In genomic region chr2:124613671-124614210, GRCm38 (mm10) we compare ENCODE assay signal across 7 mouse cellular contexts.
DNase-seq lines count a peak whose midpoint lies in the region; ATAC-seq and TF ChIP-seq lines count a peak whose summit lies in the region.

No protein-coding gene starts in this region.

- H3K4me1 ChIP-seq in forebrain, embryonic 14.5 days (ENCODE audit: control insufficient read depth, insufficient read depth, low read length): peaks cover 18% of the 10 kb centered on the region
- H3K4me1 ChIP-seq in intestine, embryonic 14.5 days (replicated peaks; ENCODE audit: control insufficient read depth, insufficient read depth, low read length): peaks cover 41% of the 10 kb centered on the region
- peaks cover 3% of the 10 kb centered on the region; the same call in 1 of the 2 replicates for H3K4me1 ChIP-seq in midbrain, postnatal 0 days (ENCODE audit: insufficient read depth, low read length)

- TF ChIP-seq CTCF in layer of hippocampus, adult 2 months (conservative IDR thresholded peaks at IDR 0.05): no peak
- TF ChIP-seq CTCF in midbrain, postnatal 0 days (IDR thresholded peaks at IDR 0.05): no peak

- peak overlapping the region; percentile 98; the same call in 1 of the 2 replicates for H3K27ac ChIP-seq in layer of hippocampus, adult 2 months
- H3K27ac ChIP-seq in forebrain, embryonic 14.5 days (ENCODE audit: low read depth, low read length): no peak overlapping the region
- H3K27ac ChIP-seq in intestine, embryonic 14.5 days (ENCODE audit: low read depth): no peak overlapping the region
- H3K27ac ChIP-seq in midbrain, postnatal 0 days (ENCODE audit: low read depth, low read length): no peak overlapping the region

- no peak for ATAC-seq in forebrain, embryonic 14.5 days
- no peak for ATAC-seq in intestine, embryonic 14.5 days (replicated peaks; ENCODE audit: low FRiP score, low TSS enrichment, low read depth)
- no peak for ATAC-seq in midbrain, postnatal 0 days (ENCODE audit: low FRiP score)

- no peak for DNase-seq in layer of hippocampus, adult 2 months (ENCODE audit: low spot score in 2 of 2)
- no peak for DNase-seq in layer of hippocampus, adult 11-12 months (ENCODE audit: low spot score)
- DNase-seq in forebrain, embryonic 14.5 days (ENCODE audit: low spot score): no peak
- no peak for DNase-seq in intestine, embryonic 14.5 days (ENCODE audit: low spot score)
- peak; percentile 57 for DNase-seq in midbrain, postnatal 0 days (ENCODE audit: low spot score)
- DNase-seq in frontal cortex, postnatal 14 days (ENCODE audit: low spot score in 2 of 2): no peak
- no peak for DNase-seq in thymus, postnatal 4 days

- peak overlapping the region; percentile 91 for H3K4me2 ChIP-seq in forebrain, embryonic 14.5 days (ENCODE audit: low read length)
- H3K4me2 ChIP-seq in intestine, embryonic 14.5 days (ENCODE audit: low read length): peak overlapping the region; percentile 69; the same call in 1 of the 2 replicates
- H3K4me2 ChIP-seq in midbrain, postnatal 0 days (ENCODE audit: low read depth, low read length, poor library complexity, severe bottlenecking): peak overlapping the region; percentile 93

- no peak overlapping the region; the same call in 1 of the 2 replicates for H3K9ac ChIP-seq in forebrain, embryonic 14.5 days (ENCODE audit: low read length)
- H3K9ac ChIP-seq in intestine, embryonic 14.5 days (ENCODE audit: low read length): no peak overlapping the region
- no peak overlapping the region for H3K9ac ChIP-seq in midbrain, postnatal 0 days (replicated peaks; ENCODE audit: low read length, poor library complexity, severe bottlenecking)

- no peaks in the 10 kb centered on the region for H3K36me3 ChIP-seq in forebrain, embryonic 14.5 days (ENCODE audit: control insufficient read depth, insufficient read depth, low read length)
- no peaks in the 10 kb centered on the region for H3K36me3 ChIP-seq in intestine, embryonic 14.5 days (ENCODE audit: control insufficient read depth, insufficient read depth, low read length)
- no peaks in the 10 kb centered on the region for H3K36me3 ChIP-seq in midbrain, postnatal 0 days (ENCODE audit: insufficient read depth, low read length)

- no peaks in the 10 kb centered on the region for H3K27me3 ChIP-seq in forebrain, embryonic 14.5 days (replicated peaks; ENCODE audit: control insufficient read depth, insufficient read depth, low read length)
- no peaks in the 10 kb centered on the region for H3K27me3 ChIP-seq in intestine, embryonic 14.5 days (replicated peaks; ENCODE audit: control insufficient read depth, insufficient read depth, low read length)
- no peaks in the 10 kb centered on the region for H3K27me3 ChIP-seq in midbrain, postnatal 0 days (ENCODE audit: insufficient read depth, low read length)

- H3K9me3 ChIP-seq in forebrain, embryonic 14.5 days (replicated peaks; ENCODE audit: control insufficient read depth, low read length): no peaks in the 10 kb centered on the region
- H3K9me3 ChIP-seq in intestine, embryonic 14.5 days (ENCODE audit: control insufficient read depth, low read length): no peaks in the 10 kb centered on the region
- no peaks in the 10 kb centered on the region for H3K9me3 ChIP-seq in midbrain, postnatal 0 days (ENCODE audit: low read length)

- peak overlapping the region; percentile 77; the same call in 1 of the 2 replicates for H3K4me3 ChIP-seq in layer of hippocampus, adult 2 months
- H3K4me3 ChIP-seq in forebrain, embryonic 14.5 days (ENCODE audit: low read depth, low read length): peak overlapping the region; percentile 83
- H3K4me3 ChIP-seq in intestine, embryonic 14.5 days (ENCODE audit: low read depth, low read length): no peak overlapping the region
- H3K4me3 ChIP-seq in midbrain, postnatal 0 days (ENCODE audit: low read depth, low read length): no peak overlapping the region

- 54% methylated on average over 3 of the region's 3 CpGs for WGBS in forebrain, embryonic 14.5 days
- 64% methylated on average over 3 of the region's 3 CpGs for WGBS in intestine, embryonic 14.5 days
- 62% methylated on average over 3 of the region's 3 CpGs for WGBS in midbrain, postnatal 0 days

Comparison
In these comparisons a context has a peak if more than half of its experiments do, and no peak if none do; other contexts are left out.
1. H3K4me3 ChIP-seq: peak in layer of hippocampus, adult 2 months (single experiment) and forebrain, embryonic 14.5 days (single experiment); none in intestine, embryonic 14.5 days (single experiment) and midbrain, postnatal 0 days (single experiment).
2. Peak in every context shown above with its lines, with median percentiles within 50 percentile points of each other: H3K4me2 ChIP-seq.